Mouse (Mus musculus) 3134 (cell line): ENCODE measurements around the gene Tgds.
"Not testable (repeated sequence)": the region's sequence is repeated elsewhere in the genome, so short reads cannot be mapped to it uniquely, and the experiment has no call there.

ENCODE experiments used
- DNase-seq: peaks from one replicate; pipeline ENCODE4 v3.0.0-alpha.2; 2011; ENCODE audit warnings: low spot score; ENCODE audit not compliant: insufficient read length; ENCODE audit errors: extremely low read depth

Tgds gene

GRCm38 (mm10) chr14:118132642-118132977 lies at the start of gene Tgds:
TSS of gene Tgds (minus strand) at chr14:118132755.
- DNase-seq: peak; percentile 86

DNA sequence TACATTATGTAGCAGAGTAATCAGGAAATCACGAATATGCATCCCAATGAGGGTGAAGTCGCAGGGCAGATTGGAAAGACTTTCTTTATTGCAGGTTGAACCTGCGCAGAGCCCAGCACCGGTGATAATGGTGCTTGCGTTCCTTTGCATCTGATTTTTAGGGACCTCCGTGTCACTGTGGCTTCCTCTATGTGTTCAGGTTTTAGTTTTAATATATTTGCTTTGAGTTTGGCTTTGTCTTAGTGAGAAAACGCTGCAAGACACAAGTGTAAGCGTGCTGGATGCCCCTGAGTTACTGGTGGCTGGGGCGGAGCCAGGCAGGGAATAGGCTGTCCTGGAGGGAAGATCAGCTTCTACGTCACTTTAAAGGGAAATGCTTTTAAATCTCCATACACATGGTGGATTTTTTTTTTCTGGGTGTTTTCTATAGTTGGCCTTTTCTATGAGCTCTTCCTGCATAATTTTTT lies 48.2 kb upstream of the Tgds start:
- no peak for DNase-seq

GRCm38 (mm10) chr14:118180117-118180557 lies 47.6 kb upstream of the Tgds start:
- peak; percentile 19 for DNase-seq

- no peak for DNase-seq
Measured at GRCm38 (mm10) chr14:118179701-118180100, 47.1 kb upstream of the Tgds start.

GRCm38 (mm10) chr14:118179251-118179650 lies 46.7 kb upstream of the Tgds start:
- no peak for DNase-seq

DNA sequence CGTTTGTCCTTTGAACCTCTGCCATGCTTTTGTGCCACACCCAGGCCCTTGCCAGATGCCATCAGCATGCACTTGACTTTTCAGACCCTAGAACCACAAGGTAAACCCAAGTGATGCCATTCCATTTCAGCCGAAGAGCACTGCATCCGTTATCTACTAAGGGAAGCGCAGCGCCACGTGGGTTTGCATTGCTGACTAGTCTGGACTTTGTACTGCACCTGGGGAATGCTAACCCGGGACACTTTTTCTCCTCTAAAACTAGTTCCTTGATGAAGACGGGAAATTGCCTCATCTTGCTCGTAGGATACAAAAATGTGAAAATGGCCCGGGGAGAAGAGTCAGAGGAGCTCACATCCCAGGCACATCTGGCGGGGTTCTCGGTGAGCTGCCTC lies 43.1 kb upstream of the Tgds start:
- no peak for DNase-seq

DNA sequence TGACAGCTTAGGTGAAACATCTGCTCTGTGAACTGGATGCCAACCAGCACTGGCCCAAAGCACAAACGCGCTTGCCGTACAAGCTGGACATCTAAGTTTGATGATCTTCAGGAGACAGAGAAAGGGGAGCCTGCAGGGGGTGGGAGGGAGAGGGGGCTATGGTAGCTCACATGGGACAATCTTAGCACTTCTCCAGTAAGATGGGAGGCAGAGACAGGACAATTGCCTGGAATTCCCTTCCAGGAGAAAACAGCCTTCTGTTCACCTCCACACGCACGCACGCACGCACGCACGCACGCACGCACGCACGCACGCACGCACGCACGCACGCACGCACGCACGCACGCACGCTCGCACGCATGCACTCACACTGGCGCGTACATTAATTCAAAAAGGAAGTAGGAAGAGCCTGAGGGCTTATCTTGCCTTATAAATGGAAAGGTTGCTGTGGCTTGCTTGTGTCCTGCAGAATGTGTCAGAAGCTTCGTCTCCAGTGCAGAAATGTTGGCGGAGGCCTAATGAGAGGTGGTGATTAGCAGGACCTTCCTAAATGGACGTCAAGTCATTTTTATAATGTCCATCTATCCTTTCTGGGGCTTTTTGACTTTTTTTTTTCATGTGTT lies 42.6 kb upstream of the Tgds start:
- DNase-seq: no peak

DNA sequence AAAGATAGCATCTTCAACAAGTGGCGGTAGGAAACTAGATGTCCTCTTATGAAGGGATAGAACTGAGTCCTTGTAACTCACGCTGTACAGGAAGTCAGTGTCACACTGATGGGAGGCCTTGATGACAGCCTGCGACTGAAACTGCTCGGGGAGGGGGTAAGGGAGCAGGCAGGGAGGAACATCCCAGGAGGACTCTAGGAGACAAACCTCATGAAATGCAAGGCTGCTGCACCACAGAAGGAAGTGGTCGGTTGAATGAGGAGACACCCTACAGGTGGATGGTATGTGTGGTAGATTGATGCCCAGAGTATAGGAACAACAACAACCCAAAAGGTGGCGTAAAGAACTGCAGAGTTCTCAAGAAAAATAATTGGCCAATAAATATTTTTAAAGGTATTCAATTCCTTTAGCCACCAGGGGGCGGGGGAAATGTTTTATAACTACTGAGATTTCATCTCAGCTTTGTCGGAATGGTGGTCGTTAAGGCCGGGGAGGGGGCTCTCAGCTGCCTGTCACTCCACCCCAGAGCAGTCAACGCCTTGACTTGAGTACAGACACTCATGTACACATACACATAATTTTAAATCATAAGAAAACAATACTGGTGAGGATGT lies 41.1 kb upstream of the Tgds start:
- no peak for DNase-seq

GRCm38 (mm10) chr14:118168776-118169175 lies 36.2 kb upstream of the Tgds start:
- DNase-seq: no peak

DNA sequence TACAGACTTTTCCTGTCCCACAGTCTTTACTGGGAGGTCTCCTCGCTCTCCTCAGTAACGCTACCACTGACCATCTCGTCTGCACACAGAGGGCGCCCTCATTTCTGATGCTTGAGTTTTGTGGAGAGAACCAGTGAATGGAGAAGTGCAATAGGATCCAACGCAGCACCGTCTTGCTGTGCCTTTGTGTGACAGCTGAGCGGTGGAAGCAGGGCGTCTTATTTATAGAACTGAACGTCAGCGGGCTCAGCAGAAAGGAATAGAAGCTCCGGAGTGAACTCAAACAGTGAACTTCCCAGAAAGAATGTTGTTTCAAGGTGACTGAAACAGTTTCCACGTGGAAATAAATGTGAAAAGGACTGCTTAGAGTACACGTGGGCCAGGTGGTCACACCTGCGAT lies 30.1 kb upstream of the Tgds start:
- DNase-seq: no peak

GRCm38 (mm10) chr14:118161751-118162150 lies 29.2 kb upstream of the Tgds start:
- no peak for DNase-seq

- DNase-seq: no peak
Measured at GRCm38 (mm10) chr14:118157146-118157545, 24.6 kb upstream of the Tgds start.

GRCm38 (mm10) chr14:118156740-118157139 lies 24.2 kb upstream of the Tgds start:
- DNase-seq: no peak

- DNase-seq: not testable (repeated sequence)
Measured at GRCm38 (mm10) chr14:118156056-118156455, 23.5 kb upstream of the Tgds start.

GRCm38 (mm10) chr14:118152294-118152651 lies 19.7 kb upstream of the Tgds start:
- no peak for DNase-seq

DNA sequence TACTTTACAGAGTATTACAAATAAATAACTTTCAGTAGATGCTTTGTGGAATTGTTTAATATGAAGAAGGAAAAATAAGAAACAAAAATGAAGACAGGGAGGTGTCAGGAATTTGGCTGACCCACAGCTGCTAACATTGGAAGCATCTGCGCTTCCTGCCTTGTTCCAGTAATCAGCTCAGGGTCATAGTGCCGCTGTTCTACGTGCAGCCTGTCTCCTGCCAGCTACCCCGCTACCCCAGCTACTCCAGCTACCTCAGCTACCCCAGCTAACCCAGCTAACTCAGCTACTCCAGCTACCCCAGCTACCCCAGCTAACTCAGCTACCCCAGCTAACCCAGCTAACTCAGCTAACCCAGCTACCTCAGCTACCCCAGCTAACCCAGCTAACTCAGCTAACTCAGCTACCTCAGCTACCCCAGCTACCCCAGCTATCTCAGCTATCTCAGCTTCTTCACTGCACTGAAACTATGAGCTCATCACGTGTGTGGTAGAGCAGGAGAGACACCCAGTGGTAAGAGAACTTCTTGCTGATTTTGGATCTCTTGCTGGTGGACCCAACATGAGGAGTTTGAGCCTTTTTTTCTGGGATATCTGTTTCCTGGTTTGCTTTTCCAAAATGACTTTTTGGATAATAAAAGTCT lies 19.2 kb upstream of the Tgds start:
- no peak for DNase-seq

- no peak for DNase-seq
Measured at GRCm38 (mm10) chr14:118150656-118151551, 18.3 kb upstream of the Tgds start.

DNA sequence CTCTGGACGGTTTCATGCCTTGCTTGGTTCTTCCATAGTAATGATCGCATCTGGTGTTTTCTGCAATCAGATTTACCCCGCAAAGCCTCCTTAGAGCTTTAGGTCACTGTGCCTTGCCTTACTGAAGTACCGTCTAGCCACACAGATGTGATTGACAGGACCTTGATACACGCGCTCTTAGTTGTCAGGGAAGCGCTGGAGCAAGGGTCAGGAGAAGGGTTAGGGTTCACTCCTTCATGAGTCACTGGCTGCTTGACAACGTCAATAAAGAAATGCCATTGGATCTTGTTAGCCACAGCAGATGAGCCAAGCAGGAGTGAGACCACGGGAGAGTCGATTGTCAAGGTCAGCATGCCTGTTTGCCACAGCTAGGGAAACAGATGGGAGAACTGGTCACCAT lies 16.0 kb upstream of the Tgds start:
- DNase-seq: no peak

- no peak for DNase-seq
Measured at GRCm38 (mm10) chr14:118148046-118148445, 15.5 kb upstream of the Tgds start.

GRCm38 (mm10) chr14:118142283-118142682 lies 9.7 kb upstream of the Tgds start:
- DNase-seq: no peak

- DNase-seq: no peak
Measured at GRCm38 (mm10) chr14:118137487-118137886, 4.9 kb upstream of the Tgds start.
